Mouse (Mus musculus): ENCODE data around the gene Mymk. TPM values are rescaled to one million over a fixed set of nuclear protein-coding genes. Genes with fewer than 3 reads are reported as not detected.

Mymk gene
- total RNA-seq, 1 experiment from 2014 or later = not detected

- no peak for ATAC-seq (replicated peaks; ENCODE audit: insufficient number of reproducible peaks, low FRiP score, low TSS enrichment, poor library complexity, severe bottlenecking)
Observed at GRCm38 (mm10) chr2:27043461-27043860, 28.5 kb downstream of the Mymk start.

- no peak for ATAC-seq (replicated peaks; ENCODE audit: insufficient number of reproducible peaks, low FRiP score, low TSS enrichment, poor library complexity, severe bottlenecking)
Observed at GRCm38 (mm10) chr2:27042131-27042844, 29.7 kb downstream of the Mymk start.

GRCm38 (mm10) chr2:27039286-27039685, 32.7 kb downstream of the Mymk start:
- no peak for ATAC-seq (replicated peaks; ENCODE audit: insufficient number of reproducible peaks, low FRiP score, low TSS enrichment, poor library complexity, severe bottlenecking)

GRCm38 (mm10) chr2:27038596-27038995, 33.4 kb downstream of the Mymk start:
- ATAC-seq (replicated peaks; ENCODE audit: insufficient number of reproducible peaks, low FRiP score, low TSS enrichment, poor library complexity, severe bottlenecking) = 0 out of 2 replicates have a peak, but pooled peaks have one; percentile 47

DNA sequence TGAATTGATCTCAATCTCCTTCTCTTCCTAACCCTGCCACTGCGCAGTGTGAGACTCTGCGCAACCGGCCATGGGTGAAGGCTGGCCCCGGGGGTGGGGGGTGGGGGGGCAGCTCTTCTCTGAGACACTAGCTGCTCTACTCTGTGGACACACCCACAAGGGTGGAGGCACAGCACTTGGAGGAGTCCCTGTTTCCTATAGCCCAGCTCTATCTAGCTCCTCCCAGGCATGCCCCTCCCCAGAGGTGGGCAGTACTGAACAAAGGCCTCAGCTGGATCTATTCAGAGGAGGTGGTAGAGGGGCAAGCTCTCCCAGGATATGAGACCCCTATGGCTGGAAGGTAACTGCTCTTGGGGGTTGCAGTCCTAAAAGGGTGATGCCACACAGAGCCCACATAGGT, 35.0 kb downstream of the Mymk start:
- no peak for ATAC-seq (replicated peaks; ENCODE audit: insufficient number of reproducible peaks, low FRiP score, low TSS enrichment, poor library complexity, severe bottlenecking)

DNA sequence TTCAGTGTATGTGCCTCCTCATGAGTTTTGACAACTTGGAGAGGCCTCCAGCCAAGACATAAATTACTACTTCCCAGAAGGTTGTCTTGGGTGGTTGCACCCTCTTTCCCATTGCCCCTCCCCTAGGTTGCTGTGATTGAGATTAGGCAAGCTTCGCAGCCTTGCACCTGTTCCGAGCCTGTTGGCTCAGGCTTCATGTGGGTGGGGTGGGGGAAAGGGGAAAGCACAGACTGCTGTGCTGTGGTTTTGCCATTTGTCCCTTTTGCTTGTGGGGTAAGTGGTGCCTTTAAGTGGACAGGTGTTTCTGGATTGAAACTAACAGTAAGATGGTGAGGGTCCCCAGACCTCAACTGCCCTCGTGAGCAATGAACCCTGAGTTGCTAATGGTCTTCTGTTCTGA, 36.0 kb downstream of the Mymk start:
- ATAC-seq (replicated peaks; ENCODE audit: insufficient number of reproducible peaks, low FRiP score, low TSS enrichment, poor library complexity, severe bottlenecking) = no peak

DNA sequence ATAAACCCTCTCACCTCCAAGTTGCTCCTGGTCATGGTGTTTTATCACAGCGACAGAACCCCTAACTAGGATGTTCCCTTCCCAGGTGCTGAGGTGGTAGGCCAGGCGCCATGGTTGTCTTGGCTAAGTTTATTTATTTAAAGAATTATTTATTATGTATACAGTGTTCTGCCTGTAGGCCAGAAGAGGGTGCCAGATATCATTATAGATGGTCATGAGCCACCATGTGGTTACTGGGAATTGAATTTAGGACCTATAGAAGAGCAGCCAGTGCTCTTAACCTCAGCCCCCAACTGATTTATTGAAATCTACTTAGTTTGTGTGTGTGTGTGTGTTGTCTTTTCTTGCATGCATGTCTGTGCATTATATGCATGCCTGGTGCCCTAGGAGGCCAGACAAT, 39.6 kb downstream of the Mymk start:
- ATAC-seq (replicated peaks; ENCODE audit: insufficient number of reproducible peaks, low FRiP score, low TSS enrichment, poor library complexity, severe bottlenecking) = no peak

GRCm38 (mm10) chr2:27028437-27029015, 43.5 kb downstream of the Mymk start:
- peak; percentile 48 for ATAC-seq (replicated peaks; ENCODE audit: insufficient number of reproducible peaks, low FRiP score, low TSS enrichment, poor library complexity, severe bottlenecking)

DNA sequence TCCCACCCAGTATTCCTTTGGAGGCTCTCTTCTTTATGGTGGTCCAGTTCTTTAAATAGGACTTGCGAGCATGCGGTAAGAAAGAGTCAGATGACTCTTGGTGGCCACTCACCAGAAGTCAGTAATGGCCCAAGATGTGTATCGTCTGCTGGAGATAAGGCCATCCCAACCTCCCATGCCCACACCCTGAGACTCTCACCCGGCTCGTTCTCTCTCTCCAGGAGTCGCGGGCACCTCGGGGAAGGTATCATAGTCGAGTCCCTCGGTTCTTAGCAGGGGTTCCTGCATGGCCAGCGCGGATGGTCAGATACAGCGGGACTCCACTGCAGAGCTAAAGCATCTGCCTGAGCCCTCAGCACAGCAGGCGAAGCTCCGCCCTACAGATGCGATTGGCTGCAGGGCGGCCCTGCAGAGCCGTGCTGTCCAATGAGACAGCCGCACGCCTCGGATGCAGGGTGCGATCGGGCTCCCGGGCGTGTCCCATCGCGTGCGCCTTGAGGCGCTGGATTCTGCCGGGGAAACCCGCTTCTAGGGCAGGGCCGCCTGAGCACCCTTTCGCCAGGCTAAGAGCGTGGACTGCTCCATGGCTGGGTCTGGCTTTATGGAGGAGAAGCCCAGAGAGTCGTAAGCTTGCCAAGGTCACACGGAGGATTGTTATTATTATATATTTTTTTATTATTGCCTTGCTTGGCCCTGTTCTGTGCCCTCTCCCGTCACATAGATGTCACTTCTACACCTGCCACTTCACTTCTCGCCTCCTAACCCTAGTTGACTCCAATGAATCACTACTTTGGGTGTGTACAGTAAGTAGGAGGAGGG, 44.2 kb downstream of the Mymk start, which contains the start of gene Slc2a6:
Slc2a6 (minus strand) TSS at position 381 of the 819 bp plus-strand sequence.
- ATAC-seq (replicated peaks; ENCODE audit: insufficient number of reproducible peaks, low FRiP score, low TSS enrichment, poor library complexity, severe bottlenecking) = peak; percentile 78

DNA sequence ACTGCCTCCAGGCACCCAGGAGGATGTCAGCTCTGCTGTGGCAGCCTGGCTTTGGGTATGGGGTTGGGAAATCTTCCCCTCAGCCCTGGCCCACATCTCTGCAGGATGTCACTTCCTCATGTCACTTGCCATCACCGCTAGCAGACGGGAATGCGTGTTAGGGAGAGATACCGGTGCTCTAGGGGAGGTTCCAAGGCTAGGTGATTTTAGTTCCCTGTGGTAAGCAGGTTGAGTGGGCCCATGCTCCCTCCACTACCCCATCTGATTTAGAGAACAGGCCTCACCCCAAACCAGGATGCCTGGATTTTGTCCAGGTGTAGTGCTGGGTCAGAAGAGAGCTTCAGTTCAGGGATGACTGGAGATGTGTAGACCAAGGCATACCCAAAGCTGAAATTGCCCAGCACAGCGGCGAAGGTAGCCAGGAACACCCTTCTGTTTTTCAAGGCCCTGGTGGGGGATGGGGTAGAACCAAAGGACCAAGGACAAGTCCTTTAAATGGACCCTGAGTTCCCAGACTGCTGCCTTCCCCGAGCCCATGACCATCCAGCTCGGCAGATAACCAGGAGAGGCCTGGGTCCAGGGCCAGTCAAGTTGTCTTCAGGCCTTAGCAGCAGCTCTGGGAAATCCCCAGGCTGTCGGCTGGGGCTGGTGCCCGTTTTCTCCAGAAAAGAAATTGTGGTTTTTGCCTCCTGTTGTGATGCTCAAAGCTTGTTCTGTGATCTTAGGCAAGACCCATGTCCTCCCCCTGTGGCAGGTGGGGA, 44.9 kb downstream of the Mymk start:
- ATAC-seq (replicated peaks; ENCODE audit: insufficient number of reproducible peaks, low FRiP score, low TSS enrichment, poor library complexity, severe bottlenecking) = peak; percentile 14; the same call in 1 of the 2 replicates

GRCm38 (mm10) chr2:27026332-27026731, 45.6 kb downstream of the Mymk start:
- ATAC-seq (replicated peaks; ENCODE audit: insufficient number of reproducible peaks, low FRiP score, low TSS enrichment, poor library complexity, severe bottlenecking) = no peak

GRCm38 (mm10) chr2:27025545-27025944, 46.4 kb downstream of the Mymk start:
- ATAC-seq (replicated peaks; ENCODE audit: insufficient number of reproducible peaks, low FRiP score, low TSS enrichment, poor library complexity, severe bottlenecking) = peak; percentile 47

- no peak for ATAC-seq (replicated peaks; ENCODE audit: insufficient number of reproducible peaks, low FRiP score, low TSS enrichment, poor library complexity, severe bottlenecking)
Observed at GRCm38 (mm10) chr2:27024136-27024535, 47.8 kb downstream of the Mymk start.

DNA sequence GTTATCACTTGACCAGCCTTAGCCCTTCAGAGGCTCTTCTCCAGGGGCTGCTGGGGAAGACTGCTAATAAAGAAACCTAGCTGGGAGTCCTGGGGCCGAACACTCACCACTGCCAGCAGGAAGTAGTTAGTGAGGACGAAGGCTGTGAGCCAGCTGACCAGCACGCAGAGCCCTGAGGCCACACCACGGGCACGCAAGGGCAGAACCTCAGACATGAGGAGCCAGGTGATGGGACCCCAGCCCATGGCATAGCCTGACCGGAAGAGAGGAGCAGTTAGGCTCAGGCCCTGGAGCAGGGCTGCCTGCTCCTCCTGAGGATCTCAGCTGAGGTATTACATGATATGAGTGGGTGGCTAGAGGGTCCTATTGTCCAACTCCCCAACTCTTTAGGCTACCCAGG, 49.4 kb downstream of the Mymk start:
- no peak for ATAC-seq (replicated peaks; ENCODE audit: insufficient number of reproducible peaks, low FRiP score, low TSS enrichment, poor library complexity, severe bottlenecking)

- no peak for ATAC-seq (replicated peaks; ENCODE audit: insufficient number of reproducible peaks, low FRiP score, low TSS enrichment, poor library complexity, severe bottlenecking)
Observed at GRCm38 (mm10) chr2:27021103-27021502, 50.9 kb downstream of the Mymk start.

DNA sequence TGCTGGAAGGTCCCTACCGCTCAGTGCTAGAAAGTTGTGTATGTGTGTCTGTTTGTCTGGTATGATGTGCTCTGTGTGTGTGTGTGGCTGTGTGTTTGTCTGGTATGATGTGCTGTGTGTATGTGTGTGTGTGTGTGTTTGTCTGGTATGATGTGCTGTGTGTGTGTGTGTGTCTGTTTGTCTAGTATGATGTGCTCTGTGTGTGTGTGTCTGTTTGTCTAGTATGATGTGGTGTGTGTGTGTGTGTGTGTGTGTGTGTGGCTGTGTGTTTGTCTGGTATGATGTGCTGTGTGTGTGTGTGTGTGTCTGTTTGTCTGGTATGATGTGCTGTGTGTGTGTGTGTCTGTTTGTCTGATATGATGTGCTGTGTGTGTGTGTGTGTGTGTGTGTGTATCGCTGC, 52.4 kb downstream of the Mymk start:
- no peak for ATAC-seq (replicated peaks; ENCODE audit: insufficient number of reproducible peaks, low FRiP score, low TSS enrichment, poor library complexity, severe bottlenecking)

- ATAC-seq (replicated peaks; ENCODE audit: insufficient number of reproducible peaks, low FRiP score, low TSS enrichment, poor library complexity, severe bottlenecking) = peak; percentile 60
Observed at GRCm38 (mm10) chr2:27017802-27018201, 54.2 kb downstream of the Mymk start.

Measured in monocyte, adult 5-6 weeks (primary cell).